Mouse (Mus musculus) cortical plate, adult 2 months (tissue): ENCODE measurements around the gene Csrnp3. TPM values are rescaled to one million over a fixed set of nuclear protein-coding genes. Genes with fewer than 3 reads are reported as not detected.
A peak's percentile ranks its signal among the peaks of the same experiment; 100 is the strongest.

Source experiments
- H3K27ac ChIP-seq: fragments of 200-500 bp; 2 replicates; pipeline ENCODE4 v1.5.1; 2012; ENCODE audit warnings: low read length, control low read depth, inconsistent platforms; ENCODE audit not compliant: insufficient read depth
- H3K4me1 ChIP-seq: fragments of 200-500 bp; 2 replicates; pipeline ENCODE4 v1.6.1; 2011; ENCODE audit warnings: low read length; ENCODE audit not compliant: control insufficient read depth, insufficient read depth
- H3K4me3 ChIP-seq: fragments of 200-500 bp; 2 replicates; pipeline ENCODE4 v1.5.1; 2011; ENCODE audit warnings: mild to moderate bottlenecking, low read length, control low read depth; ENCODE audit not compliant: insufficient read depth
- CTCF ChIP-seq: fragments of 200-500 bp; IDR thresholded peaks from 2 replicates; pipeline ENCODE4 v1.5.1; 2011; ENCODE audit warnings: mild to moderate bottlenecking, control low read depth, low read length; ENCODE audit not compliant: insufficient read depth; ENCODE audit errors: extremely low read depth
- POLR2A ChIP-seq: fragments of 200-500 bp; IDR thresholded peaks from 2 replicates; pipeline ENCODE4 v1.6.1; 2011; ENCODE audit warnings: mild to moderate bottlenecking, low read length, control low read depth; ENCODE audit not compliant: insufficient read depth; ENCODE audit errors: extremely low read depth
- polyA plus RNA-seq: library from polyadenylated mRNA; depleted of rRNA; stranded (reverse); fragments of >200 nt; gene quantifications from 2 replicates; pipeline ENCODE4 v1.2.3, GENCODE M21; 2012

The Csrnp3 gene
- polyA plus RNA-seq, 1 experiment, result 36.0 TPM

DNA sequence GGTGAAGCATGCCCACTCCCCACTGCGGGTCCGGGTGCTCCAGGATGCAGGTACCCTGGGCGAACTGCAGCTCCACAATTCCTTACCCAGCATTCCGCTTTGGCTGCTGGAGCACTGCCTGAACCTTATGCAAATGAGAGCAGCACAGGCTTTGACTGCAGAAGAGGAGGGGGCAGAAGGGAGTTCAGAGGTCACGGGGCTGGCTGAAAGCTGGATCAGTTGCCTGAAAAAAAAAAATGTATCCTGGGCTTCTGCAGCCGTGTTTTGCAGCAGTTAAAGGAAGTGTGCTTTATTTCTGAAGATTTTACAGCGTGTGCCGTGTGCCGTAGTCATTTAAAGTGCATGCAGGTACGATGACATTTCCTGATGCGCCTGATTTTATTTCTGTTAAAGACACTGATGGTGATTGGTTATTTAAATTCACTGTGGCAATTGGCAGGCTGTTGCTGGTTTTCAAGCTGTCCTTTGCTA lies 86.3 kb downstream of the Csrnp3 start:
- peak overlapping the region; percentile 64 for H3K4me3 ChIP-seq
- peaks cover 6% of the 10 kb centered on the region; the same call in 1 of the 2 replicates for H3K4me1 ChIP-seq
- peak; percentile 62; the same call in 1 of the 2 replicates for TF ChIP-seq POLR2A
- TF ChIP-seq CTCF, result no peak
- peak overlapping the region; percentile 85 for H3K27ac ChIP-seq

DNA sequence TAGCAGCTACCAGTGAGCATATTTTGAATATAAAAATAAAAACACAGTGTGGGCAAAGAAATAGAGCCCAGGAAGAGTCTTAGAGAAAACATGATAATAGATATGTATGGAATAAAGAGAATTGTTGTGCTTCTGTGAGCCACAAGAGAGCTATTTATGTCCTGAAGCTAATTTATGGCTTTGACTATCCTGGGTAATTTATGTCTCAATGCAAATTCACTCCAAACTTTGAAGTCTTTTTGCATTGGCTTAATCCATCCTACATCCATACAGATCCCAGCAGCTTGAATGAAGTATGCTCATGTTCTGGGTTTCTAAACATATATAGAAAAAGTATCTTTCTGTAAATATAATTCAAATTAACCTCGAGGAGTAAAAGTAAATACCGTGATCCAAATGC lies 88.5 kb downstream of the Csrnp3 start:
- H3K4me1 ChIP-seq, result 0 out of 2 replicates have a peak, but pooled peaks cover 3% of the 10 kb centered on the region
- no peak overlapping the region; the same call in 1 of the 2 replicates for H3K4me3 ChIP-seq
- no peak overlapping the region for H3K27ac ChIP-seq
- TF ChIP-seq CTCF, result no peak
- no peak for TF ChIP-seq POLR2A

DNA sequence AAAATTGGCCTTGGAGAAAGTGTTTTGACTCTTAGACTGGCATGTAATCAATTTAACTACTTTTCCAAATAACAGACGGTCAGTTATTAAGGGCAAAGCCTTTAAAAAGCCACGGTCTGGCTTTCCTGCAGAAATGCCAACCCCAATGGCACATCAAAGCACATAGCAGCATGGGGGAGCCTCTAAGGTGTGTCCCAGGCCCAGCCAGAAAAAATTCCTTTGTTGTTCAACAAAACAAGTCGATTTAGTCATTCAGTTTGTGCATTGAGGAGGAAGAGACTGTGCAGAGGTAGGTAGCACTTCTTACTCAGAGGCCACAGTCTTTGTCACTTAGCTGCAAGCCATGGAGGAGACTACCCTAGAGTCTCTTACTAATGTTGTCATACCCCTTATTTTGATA lies 93.3 kb downstream of the Csrnp3 start:
- TF ChIP-seq CTCF (no peak), POLR2A (no peak)
- no peak overlapping the region for H3K27ac ChIP-seq
- H3K4me1 ChIP-seq, result peaks cover 5% of the 10 kb centered on the region; the same call in 1 of the 2 replicates
- no peak overlapping the region for H3K4me3 ChIP-seq

DNA sequence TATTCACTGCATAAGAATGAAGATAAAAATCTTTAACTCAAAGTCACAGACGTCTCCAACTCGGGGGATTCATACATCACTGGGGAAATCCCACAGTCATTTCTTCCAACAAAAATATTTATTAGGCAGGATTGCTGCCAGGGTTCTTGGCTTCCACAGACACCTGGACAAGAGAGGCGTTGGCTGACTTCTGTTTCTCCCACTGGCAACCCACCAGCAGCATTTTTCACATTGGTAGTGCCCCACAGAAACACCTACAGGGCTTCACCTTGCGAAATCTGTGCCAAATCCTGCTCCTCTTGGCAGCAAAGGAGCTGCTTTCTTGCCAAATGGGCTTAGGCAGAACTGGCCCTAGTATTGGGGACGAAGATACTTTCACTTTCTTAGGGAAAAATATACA lies 94.8 kb downstream of the Csrnp3 start:
- no peak overlapping the region for H3K27ac ChIP-seq
- TF ChIP-seq POLR2A (no peak), CTCF (no peak)
- no peak overlapping the region for H3K4me3 ChIP-seq
- peaks cover 5% of the 10 kb centered on the region; the same call in 1 of the 2 replicates for H3K4me1 ChIP-seq

DNA sequence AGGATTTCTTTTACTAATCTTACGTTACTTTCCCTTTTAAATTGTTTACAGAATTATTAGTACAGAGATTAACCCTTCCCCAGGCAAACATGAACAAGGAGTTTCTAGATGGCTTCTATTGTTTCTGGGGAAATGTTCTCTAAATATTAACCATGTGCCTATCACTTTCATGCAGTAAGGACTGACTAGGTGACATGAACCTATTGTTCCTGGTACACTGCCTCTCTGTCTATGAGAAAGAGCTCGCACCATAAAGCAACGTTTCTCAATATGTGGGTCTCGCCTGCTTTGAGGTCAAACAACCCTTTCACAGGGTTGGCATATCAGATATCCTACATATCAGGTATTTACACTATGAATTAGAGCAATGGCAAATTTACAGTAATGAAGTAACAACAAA lies 96.8 kb downstream of the Csrnp3 start:
- no peak overlapping the region for H3K27ac ChIP-seq
- H3K4me3 ChIP-seq, result no peak overlapping the region
- peaks cover 2% of the 10 kb centered on the region; the same call in 1 of the 2 replicates for H3K4me1 ChIP-seq
- TF ChIP-seq CTCF (no peak), POLR2A (no peak)

DNA sequence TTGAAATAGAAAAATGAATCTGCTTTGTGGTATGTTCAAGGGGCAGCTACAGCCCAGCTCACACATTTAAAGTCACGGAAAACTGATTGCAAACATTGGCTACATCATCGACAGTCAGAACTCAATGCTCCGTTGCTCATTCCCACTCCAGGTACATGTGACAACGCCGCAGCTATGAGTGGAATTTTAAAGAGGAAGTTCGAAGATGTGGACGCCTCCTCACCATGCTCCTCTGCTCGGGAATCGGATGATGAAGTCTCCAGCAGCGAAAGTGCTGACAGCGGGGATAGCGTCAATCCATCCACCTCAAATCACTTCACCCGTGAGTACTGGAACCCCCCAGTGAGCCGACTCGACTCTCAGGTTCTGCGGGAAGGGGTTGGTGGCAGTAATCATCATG lies 103.2 kb downstream of the Csrnp3 start:
- no peak overlapping the region for H3K4me3 ChIP-seq
- no peak overlapping the region for H3K27ac ChIP-seq
- peaks cover 5% of the 10 kb centered on the region for H3K4me1 ChIP-seq
- TF ChIP-seq POLR2A (no peak), CTCF (no peak)

DNA sequence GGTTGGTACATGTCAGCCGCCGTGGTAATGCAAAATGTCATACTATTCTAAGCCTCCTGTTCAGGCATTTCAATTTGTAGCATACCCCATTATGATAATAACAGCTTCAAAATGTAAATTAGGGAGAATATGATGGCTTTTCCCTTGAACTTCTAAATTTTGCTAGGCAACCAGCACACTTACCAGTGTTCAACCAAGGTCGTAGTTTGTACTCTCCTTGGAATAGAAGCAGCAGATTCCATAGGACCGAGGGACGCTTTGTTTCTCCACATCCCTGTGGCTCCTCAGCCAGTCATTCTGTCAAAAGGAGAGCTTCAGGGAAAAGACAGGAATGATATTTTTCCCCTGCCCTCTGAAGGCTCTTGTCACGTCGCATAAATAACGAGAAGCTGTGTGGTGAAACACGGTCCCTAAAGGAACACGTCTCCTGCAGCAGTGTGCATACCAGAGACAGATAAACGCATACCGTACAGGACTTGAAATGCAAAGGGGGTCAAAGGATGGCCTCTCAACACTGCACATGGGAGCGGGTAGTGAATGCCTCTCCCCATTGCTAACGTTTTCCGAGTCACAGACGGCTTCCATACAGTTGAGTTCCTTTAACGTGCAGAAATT lies 108.3 kb downstream of the Csrnp3 start:
- no peak overlapping the region for H3K4me3 ChIP-seq
- peak overlapping the region; percentile 53 for H3K27ac ChIP-seq
- TF ChIP-seq CTCF (no peak), POLR2A (no peak)
- peaks cover 8% of the 10 kb centered on the region for H3K4me1 ChIP-seq

DNA sequence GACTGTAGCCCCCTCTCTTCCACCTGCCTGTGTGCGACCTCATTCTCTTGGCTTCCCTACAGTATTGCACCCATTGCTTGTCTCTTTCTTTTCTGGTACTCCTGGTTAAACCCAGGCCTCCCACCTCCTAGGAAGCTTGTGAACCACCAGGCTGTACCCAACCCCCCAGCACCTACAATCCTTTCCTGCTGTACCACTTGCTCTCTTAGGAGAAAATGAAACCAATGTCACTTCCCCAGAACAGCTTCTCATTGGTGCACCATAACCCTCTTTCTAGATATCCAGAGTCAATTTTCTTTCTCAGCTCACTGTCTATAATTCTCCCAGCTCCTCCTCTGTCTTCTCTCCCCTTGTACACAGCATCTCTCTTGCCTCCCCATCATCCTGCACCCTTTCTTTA lies 110.2 kb downstream of the Csrnp3 start:
- TF ChIP-seq CTCF (no peak), POLR2A (no peak)
- Histone ChIP-seq H3K4me1 (peaks cover 6% of the 10 kb centered on the region), H3K27ac (no peak overlapping the region), H3K4me3 (no peak overlapping the region)

DNA sequence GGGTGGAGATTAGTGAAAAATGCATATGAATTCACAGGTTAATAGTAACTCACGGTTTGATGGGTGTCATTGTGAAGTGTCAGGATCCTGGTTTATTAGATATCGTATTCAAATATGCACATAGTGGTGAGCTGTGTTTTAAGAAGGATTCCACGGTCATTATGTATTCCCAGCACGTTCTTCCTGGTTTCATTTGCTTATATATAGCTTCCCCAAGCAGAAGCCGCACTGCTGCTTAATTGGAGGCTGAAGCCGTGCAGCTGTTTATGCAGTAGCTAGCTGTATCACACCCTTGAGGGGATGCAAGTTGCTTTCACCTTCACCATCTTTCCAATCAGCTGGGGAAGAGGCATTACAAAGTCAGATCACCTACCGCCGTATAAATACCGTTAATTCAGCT lies 111.2 kb downstream of the Csrnp3 start:
- H3K4me3 ChIP-seq, result no peak overlapping the region
- TF ChIP-seq CTCF (no peak), POLR2A (no peak)
- peaks cover 6% of the 10 kb centered on the region for H3K4me1 ChIP-seq
- H3K27ac ChIP-seq, result no peak overlapping the region

DNA sequence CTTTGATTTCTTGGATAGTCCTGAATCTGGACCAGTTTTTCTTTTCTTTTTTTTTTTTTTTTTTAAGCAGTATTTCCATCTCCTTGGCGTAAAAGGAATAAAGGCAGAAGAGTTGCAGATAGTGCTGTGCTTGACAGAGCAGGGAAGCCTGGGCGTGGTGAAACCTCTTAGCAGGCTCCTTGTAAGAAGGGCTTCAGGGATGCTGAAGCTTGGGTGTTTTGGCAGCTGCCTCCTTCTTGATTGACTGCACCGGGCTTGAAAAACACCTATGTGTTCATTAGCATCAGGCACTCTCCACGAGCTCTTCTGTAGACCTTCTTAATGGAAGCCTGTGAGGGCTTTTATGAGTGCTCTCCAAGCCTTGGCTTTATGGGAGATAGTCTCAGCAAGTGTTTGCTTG lies 117.9 kb downstream of the Csrnp3 start:
- Histone ChIP-seq H3K4me1 (peaks cover 1% of the 10 kb centered on the region; the same call in 1 of the 2 replicates), H3K27ac (no peak overlapping the region), H3K4me3 (no peak overlapping the region)
- TF ChIP-seq POLR2A, result no peak
- no peak for TF ChIP-seq CTCF
